Mouse (Mus musculus) frontal cortex, postnatal 36 days (tissue): Measurements from ENCODE around the gene Mycl.

Source experiments
- DNase-seq, 2 experiments: peaks; one replicate each; pipeline ENCODE4 v3.0.0; 2022; ENCODE audit warnings: low spot score in 2 of 2

Mycl gene

DNA sequence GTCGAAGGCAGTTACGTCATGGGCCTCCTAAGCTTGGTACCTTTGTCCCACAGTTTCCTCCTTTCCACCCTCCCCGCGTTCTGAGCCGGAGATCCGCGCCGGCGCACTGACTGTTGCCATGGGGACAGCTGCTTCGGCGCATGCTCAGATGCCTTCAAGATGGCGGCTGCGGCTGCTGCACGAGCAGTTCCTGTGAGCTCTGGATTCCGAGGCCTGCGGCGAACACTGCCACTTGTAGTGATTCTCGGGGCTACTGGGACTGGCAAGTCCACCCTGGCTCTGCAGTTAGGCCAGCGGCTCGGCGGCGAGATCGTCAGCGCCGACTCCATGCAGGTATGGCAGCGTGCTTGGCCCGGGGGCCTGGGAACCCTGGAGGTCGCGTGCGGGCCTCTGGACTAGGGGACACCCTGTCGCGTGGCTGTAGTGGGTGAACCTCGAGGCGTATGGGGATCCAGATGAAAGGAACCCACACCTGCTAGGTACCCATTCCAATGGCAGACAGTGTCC lies 21.1 kb downstream of the Mycl start, which contains the start of gene Trit1:
Gene Trit1 (plus strand): TSS at position 147 of the 507 bp plus-strand sequence.
- DNase-seq = peak; percentile 95

DNA sequence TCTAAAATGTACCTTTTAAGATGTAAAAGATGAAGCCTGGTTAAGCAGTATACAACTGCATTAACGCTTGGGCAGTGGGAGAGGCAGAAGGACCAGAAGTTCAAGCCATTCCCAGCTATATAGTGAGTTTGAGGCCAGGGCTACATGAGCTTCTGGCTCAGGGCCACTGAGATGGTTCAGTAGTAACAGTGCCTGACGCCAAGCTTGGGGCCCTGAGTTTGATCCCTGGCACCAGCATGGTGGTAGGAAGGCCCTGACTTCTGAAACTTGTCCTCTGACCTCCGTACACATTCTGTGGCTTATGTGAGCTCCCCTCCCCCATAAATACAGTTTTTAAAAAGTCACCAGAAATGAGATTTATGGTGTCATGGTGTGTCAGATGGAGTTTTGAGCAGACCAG lies 26.1 kb downstream of the Mycl start:
- DNase-seq = no peak

DNA sequence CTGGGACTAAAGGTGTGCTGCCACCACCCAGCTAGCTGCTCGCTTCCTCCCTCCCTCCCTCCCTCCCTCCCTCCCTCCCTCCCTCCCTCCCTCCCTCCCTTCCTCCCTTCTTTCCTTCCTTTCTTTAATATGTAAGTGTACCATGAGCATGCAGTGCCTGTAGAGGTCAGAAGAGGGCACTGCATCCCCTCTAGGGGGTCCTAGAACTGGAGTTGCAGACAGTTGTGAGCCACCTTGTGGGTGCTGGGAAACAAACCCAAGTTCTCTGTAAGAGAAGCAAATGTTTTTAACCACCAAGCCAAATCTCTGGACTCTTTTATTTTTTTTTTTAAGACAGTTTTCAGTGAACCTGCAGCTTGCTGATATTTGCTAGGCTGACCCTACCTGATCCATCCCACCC lies 27.4 kb downstream of the Mycl start:
- no peak for DNase-seq

DNA sequence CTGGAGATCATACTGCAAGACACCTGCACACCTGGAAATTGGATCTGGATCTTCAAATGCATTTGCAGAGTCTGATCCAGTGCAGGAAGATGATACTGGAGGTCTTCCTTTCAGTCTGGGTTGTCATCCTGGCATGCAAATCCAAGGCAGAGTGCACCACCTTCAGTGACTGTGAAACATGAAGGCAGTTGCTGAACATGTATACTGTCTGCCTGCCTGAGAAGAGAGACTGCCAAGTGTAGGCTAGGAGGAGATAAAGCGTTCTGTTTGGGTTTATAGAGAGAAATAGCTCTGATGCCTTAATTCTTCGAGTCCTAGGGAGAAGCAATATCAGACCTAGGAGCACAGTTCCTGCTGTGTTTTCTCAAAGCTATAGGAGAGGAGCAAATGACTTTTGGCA lies 30.0 kb downstream of the Mycl start:
- no peak for DNase-seq

DNA sequence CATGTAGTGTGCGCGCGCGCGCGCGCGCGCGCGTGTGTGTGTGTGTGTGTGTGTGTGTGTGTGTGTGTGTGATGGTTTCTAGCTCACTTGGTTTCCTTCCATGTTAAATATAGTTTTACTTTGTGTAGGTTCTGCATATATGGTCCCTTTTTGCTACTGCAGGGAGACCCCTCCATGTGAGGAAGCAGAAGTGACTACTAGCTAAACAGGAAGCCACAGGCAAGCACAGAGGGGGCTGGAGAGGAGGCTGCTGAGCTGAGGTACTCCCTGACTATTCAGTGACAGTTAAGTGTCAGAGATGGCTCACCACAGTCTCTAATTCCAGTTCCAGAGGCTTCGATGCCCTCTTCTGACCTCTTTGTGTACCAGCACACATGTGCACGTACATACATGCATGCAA lies 30.7 kb downstream of the Mycl start:
- no peak for DNase-seq

DNA sequence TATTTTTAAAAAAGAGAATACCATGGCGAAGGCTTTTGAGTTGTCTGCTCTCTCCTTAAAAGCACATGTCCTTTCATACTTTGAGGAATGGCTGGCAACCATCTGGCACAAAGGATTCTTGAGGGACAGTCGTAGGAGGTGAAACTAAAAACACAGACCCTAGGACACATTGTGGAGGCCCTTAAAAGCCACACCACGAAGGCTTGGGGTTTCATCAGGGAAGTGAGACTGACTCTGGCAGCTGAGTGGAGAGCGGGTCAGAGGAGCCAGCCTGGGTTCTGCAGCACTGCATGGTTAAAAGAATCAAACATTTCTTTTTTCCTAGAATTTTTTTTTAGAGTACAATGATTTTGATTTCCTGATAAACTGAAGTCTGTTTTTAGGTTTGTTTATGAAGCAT lies 31.1 kb downstream of the Mycl start:
- no peak for DNase-seq

DNA sequence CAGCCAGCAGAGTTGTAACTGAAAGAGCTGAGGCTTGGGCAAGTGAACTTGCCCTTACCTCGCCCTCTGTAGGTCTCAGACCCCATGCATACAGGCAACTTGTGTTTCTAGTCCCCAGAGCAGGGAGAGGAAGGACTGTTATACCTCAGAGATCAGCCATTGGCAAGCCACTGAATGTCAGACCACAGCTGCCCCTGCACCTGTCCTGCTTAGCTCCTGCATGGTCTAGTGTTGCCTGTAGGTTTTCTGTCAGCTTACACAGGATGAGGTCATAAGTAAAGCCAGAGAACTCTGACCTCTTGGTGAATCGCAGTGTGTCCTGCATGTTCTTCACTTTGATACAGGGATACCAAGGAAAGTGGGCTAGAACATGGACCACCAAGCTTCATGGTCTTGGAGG lies 39.4 kb downstream of the Mycl start:
- DNase-seq = no peak

DNA sequence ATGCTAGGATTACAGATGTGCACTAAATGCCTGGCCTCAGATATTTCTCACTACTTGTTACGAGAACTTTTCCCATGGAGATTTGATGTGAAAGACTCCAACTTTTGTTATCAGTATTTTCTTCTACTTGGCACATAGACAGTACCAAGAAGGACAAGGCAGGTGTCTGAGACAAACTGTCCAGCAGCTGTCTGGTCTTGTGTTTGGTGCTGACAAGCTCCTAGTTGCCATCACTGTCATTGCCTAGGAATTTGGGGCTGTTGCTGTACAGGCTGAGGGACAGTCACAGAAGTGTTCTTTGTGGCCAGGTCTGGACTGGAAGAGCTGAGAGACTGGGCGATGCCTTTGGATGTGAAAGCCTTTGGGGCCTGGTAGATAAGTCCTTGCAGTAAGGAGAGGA lies 40.2 kb downstream of the Mycl start:
- DNase-seq = no peak

DNA sequence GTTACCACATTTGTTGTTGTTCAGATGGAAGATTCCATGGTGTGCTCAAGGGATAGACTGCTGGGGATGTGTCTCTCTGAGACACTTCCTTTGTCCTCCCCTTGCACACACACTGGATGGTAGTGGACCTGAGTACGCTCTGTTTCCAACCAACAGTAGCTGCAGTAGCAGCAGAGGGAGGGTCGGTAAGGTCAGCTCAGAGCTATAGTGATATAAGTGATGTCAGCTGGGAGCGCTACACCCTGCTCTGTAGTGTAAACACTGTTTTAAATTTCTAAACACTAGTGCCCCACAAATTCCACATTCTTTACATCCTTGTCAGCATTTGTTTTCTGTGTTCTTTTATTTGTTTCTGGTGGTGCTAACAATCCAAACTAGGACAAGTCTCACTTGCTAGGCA lies 41.3 kb downstream of the Mycl start:
- no peak for DNase-seq

DNA sequence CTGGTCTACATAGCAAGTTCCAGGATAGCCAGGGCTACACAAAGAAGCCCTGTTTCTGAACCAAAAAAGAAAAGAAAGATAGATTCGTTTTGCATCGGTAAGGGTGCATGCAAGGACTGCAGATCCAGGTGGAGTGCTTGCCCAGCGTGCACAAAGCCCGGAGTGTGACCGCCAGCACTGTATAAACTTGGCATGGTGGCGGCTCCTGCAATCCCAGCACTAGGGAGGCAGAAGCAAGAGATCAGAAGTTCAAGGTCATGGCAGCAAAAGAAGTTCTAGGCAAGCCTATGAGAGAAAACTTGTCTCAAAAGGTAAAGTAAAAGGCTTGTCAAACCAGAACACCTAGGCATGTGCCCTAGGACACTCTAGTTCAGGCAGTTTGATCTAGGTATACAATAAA lies 45.7 kb downstream of the Mycl start:
- no peak for DNase-seq

DNA sequence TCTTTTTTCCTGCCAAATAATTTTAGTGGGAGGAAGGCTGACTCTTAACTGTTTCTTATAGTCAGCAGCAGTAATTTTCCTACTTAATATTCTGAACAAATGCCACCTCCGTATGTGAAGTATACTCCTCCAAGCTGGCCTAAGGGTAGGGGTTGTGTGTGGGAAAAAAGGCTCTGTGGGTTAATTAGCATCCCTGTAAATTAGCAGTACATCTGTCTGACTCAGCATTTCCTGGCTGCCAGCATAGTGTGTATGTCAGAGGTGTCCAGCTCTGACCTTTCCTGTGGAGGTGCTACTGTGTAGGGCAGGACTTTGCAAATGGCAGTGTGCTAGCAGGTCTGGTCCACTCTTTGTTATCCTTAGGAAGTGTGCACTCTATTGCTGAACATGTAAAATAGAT lies 48.4 kb downstream of the Mycl start:
- no peak for DNase-seq

DNA sequence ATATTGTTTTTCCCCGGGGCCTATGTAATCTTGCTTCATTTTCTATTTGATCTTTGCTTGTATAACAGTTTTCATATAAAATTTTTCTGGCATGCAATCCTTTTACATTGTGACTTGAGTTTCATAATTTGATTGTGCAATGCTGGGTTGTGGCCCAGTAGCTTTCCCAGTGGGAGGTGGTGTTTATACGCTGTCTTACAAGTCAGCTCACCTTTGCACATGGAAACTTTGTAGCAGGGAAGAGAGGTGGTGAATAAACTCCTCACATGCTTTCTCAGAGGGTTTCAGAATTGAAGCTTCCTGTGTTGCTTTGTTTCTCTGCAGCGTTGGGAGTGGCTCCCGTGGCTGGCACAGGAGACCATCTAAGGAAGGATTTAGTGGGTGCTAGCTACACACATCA lies 49.4 kb downstream of the Mycl start:
- no peak for DNase-seq

DNA sequence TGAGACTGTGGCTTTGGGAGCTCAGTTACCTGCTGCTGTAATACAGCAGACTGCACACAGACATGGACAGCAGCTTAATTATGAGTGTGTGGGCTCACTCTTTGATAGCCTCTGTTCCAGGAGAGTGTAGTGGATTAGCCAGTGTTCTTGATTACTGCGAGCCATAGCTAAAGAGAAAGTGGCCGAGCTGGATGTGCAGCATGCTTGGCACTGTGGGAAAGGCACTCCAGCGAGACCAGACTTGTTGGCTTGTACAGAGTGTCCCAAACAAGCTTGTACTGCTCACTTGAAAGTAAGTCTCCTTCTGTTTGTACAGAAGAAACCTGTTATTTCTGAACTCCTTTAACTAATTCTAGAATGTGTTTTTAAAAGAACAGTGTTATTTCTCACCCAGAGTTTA lies 50.8 kb downstream of the Mycl start:
- no peak for DNase-seq

DNA sequence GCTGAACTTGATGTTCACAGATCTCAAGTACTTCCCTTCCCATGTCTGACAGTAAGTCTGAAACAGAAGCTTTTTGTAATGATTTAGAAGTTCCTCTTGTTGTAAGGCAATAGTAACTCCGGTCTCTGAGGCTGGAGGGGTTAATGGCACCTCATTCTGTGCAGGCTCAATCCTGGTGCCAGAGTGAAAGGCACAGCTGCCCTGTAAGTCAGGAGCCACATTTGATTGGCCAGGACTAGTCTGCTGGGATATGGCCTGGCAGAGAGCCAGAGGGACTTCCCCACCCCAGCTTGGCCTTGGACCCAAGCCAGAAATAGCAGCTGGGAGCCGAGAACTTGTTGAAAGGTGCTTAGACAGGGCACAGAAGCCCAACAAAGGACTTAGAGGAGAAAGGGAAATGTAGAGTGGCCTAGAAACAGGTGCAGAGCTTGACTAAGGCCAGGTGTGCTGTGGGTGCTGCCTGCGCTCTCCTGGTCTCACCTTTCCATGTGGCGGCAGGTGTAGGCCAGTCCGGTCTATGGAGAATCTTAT lies 55.3 kb downstream of the Mycl start:
- peak; percentile 31 to 64 for DNase-seq
